Mouse (Mus musculus) liver, adult 2 months (tissue): ENCODE measurements around the gene Gcm1. TPM values are rescaled to one million over a fixed set of nuclear protein-coding genes. Genes with fewer than 3 reads are reported as not detected.

Experiments used
- DNase-seq: peaks from one replicate; pipeline ENCODE4 v3.0.0-alpha.2; 2011; ENCODE audit warnings: low read depth, low spot score; ENCODE audit errors: extremely low read depth
- H3K27ac ChIP-seq: fragments of 200-500 bp; replicated peaks from 2 replicates; pipeline ENCODE4 v1.5.1; 2012; ENCODE audit warnings: low read depth, mild to moderate bottlenecking, control low read depth, inconsistent platforms, low read length; ENCODE audit not compliant: insufficient read depth
- H3K27me3 ChIP-seq: fragments of 200-500 bp; 2 replicates; pipeline ENCODE4 v1.6.1; 2012; ENCODE audit warnings: mild to moderate bottlenecking, moderate library complexity, low read length, inconsistent platforms; ENCODE audit not compliant: control insufficient read depth, insufficient read depth
- H3K36me3 ChIP-seq: fragments of 200-500 bp; 2 replicates; pipeline ENCODE4 v1.6.1; 2012; ENCODE audit warnings: low read length, inconsistent platforms; ENCODE audit not compliant: control insufficient read depth, insufficient read depth
- H3K4me1 ChIP-seq: fragments of 200-500 bp; 2 replicates; pipeline ENCODE4 v1.6.1; 2011; ENCODE audit warnings: low read length; ENCODE audit not compliant: control insufficient read depth, insufficient read depth
- H3K4me3 ChIP-seq: fragments of 200-500 bp; 2 replicates; pipeline ENCODE4 v1.5.1; 2011; ENCODE audit warnings: low read depth, mild to moderate bottlenecking, control low read depth, low read length, moderate library complexity; ENCODE audit not compliant: insufficient read depth
- H3K79me2 ChIP-seq: fragments of 200-500 bp; 2 replicates; pipeline ENCODE4 v1.6.1; 2012; ENCODE audit warnings: inconsistent platforms, mild to moderate bottlenecking, low read length, moderate library complexity; ENCODE audit not compliant: control insufficient read depth, insufficient read depth
- H3K9ac ChIP-seq: fragments of 200-500 bp; 2 replicates; pipeline ENCODE4 v1.6.1; 2012; ENCODE audit warnings: low read depth, mild to moderate bottlenecking, control low read depth, inconsistent platforms, low read length
- CTCF ChIP-seq: fragments of 200-500 bp; IDR thresholded peaks from 2 replicates; pipeline ENCODE4 v1.5.1; 2011; ENCODE audit warnings: low read depth, low read length, control low read depth
- POLR2A ChIP-seq: fragments of 200-500 bp; IDR thresholded peaks from 2 replicates; pipeline ENCODE4 v1.6.1; 2011; ENCODE audit warnings: low read length, control low read depth; ENCODE audit not compliant: insufficient read depth; ENCODE audit errors: extremely low read depth
- WGBS: fragments of 180-500 bp; shearing (Covaris S2); methylation state at CpG from one replicate; pipeline ENCODE4 v1.1.7; 2018; 5-methylcytosine and 5-hydroxymethylcytosine counted together
- polyA plus RNA-seq: library from polyadenylated mRNA; depleted of rRNA; stranded (reverse); fragments of >200 nt; gene quantifications from 2 replicates; pipeline ENCODE4 v1.2.3, GENCODE M21; 2012
- total RNA-seq: library from RNA; depleted of rRNA; stranded (reverse); fragments of >200 nt; gene quantifications from 2 replicates; pipeline ENCODE4 v1.2.3, GENCODE M21; 2014

Gcm1 gene
- total and polyA plus RNA-seq, 2 experiments, result not detected

DNA sequence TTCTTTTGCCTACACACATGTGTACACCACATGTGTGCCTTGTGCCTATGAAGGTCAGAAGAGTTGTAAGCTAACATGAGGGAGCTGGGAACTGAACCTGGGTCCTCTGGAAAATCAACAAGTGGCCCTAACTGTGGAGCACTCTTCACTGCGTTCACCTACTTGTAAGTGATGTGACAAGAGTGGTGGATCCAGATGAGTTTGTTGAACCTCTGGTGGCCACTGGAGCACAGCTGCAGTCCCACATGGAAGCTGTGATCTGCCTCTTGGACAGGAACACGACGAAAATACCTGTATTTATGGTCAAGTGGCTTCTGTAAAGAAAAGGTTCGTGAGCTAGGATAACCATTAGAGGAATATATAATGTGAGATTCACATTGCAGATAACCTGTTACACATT, 32.6 kb downstream of the Gcm1 start:
- no peak for DNase-seq
- TF ChIP-seq POLR2A (no peak), CTCF (no peak)
- peaks cover 57% of the 10 kb centered on the region for H3K36me3 ChIP-seq
- H3K9ac ChIP-seq, result no peak overlapping the region
- 90% methylated on average over 4 of the region's 4 CpGs for WGBS
- H3K27ac ChIP-seq, result no peak overlapping the region
- H3K27me3 ChIP-seq, result no peaks in the 10 kb centered on the region
- no peaks in the 10 kb centered on the region for H3K79me2 ChIP-seq
- no peak overlapping the region for H3K4me3 ChIP-seq
- H3K4me1 ChIP-seq, result no peaks in the 10 kb centered on the region

DNA sequence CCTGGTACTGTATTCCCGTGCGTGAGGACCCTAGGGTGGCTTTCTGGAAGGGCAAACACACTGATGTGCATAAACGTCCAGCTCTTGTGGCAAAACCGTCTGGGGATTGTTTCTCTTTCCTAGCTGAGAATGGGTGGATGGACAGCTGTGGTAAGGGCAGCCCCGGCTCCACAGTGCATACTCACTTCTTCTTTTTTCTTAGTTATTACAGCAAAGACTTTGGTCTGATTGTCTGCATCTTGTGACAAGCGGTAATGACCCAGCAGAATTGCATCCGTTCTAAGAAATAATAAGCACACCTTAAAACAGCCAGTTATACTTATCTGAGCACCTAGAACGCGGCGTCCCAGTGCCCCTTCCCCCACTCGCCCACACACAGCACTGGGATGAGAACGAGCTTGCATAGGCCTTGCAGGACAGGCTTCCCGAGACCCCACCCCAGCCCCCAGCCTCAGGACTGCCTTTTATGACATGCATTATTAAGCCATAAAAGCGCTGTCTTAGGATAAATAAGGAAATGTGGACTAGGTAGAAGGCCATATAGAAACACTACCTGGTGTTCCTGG, 34.1 kb downstream of the Gcm1 start:
- whole genome bisulfite sequencing, result 87% methylated on average over 14 of the region's 14 CpGs
- Histone ChIP-seq H3K4me1 (no peaks in the 10 kb centered on the region), H3K27ac (no peak overlapping the region), H3K27me3 (no peaks in the 10 kb centered on the region), H3K36me3 (peaks cover 69% of the 10 kb centered on the region), H3K4me3 (no peak overlapping the region), H3K79me2 (no peaks in the 10 kb centered on the region), H3K9ac (no peak overlapping the region)
- no peak for TF ChIP-seq POLR2A
- TF ChIP-seq CTCF, result no peak
- DNase-seq, result no peak

DNA sequence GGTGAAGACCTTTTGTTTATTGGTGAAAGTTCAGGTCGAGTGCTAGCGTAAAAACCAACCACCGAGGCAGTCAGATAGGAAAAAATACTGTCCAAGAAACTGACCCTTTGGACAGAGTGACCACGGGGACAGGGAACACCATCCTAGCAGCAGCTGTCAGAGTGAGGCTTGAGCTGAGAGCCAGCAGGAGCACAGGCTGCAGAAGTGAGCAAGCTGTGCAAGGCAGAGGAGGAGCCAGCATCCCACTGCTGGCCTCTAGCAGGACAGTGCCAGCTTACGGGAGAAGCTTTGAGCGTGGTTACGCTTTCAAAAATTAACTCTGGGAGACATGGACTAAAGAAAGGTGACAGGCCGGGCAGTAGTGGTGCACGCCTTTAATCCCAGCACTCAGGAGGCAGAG, 36.0 kb downstream of the Gcm1 start:
- 80% methylated on average over 9 of the region's 9 CpGs for WGBS
- TF ChIP-seq POLR2A (no peak), CTCF (no peak)
- Histone ChIP-seq H3K27ac (no peak overlapping the region), H3K4me1 (no peaks in the 10 kb centered on the region), H3K4me3 (no peak overlapping the region), H3K27me3 (no peaks in the 10 kb centered on the region), H3K36me3 (peaks cover 71% of the 10 kb centered on the region), H3K9ac (no peak overlapping the region), H3K79me2 (no peaks in the 10 kb centered on the region)
- DNase-seq, result no peak

DNA sequence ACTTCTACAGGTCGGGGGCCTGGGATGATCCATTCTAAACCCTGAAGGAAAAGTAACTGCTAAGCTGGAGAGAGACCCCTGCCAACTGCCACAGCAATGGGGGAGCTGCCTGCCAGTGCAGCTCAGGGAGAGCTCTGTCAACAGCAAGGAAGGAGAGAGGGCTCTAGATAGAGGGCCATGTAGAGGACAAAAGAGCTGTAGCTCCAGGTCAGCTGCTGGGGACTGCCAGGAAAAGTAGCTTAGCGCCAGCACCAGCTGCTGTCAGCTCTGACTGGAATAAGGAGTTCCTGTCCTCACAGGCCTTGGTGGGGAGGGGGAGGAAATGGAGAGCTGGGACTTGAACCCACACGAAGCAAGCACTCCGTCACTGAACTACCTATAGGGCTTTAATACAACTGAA, 36.8 kb downstream of the Gcm1 start:
- H3K9ac ChIP-seq, result no peak overlapping the region
- H3K27me3 ChIP-seq, result no peaks in the 10 kb centered on the region
- no peak for DNase-seq
- H3K27ac ChIP-seq, result no peak overlapping the region
- H3K4me3 ChIP-seq, result no peak overlapping the region
- H3K79me2 ChIP-seq, result peaks cover 2% of the 10 kb centered on the region; the same call in 1 of the 2 replicates
- H3K36me3 ChIP-seq, result peaks cover 73% of the 10 kb centered on the region
- H3K4me1 ChIP-seq, result no peaks in the 10 kb centered on the region
- no peak for TF ChIP-seq CTCF
- TF ChIP-seq POLR2A, result no peak
- 85% methylated on average over 4 of the region's 4 CpGs for WGBS

DNA sequence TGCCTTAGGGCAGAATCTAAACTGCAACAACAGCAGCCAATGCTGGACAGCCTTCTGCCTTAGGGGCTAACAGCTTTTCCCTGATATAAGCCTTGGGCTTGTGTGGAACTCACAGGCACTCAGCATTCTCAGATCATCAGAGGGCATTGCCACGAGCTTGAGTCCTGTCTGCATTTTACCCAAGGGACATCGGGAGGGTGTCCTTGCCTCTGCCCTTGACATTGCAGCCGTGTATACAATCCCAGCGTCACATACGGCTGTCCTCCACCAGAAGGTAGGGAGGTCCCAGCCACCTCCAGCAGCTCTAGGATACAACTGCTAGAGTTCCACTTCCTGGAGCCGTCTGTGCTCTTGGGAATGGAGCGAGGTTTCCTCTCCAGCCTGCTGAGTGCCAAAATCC, 37.2 kb downstream of the Gcm1 start:
- H3K4me3 ChIP-seq, result no peak overlapping the region
- H3K27ac ChIP-seq, result no peak overlapping the region
- peaks cover 2% of the 10 kb centered on the region; the same call in 1 of the 2 replicates for H3K79me2 ChIP-seq
- no peak overlapping the region for H3K9ac ChIP-seq
- H3K27me3 ChIP-seq, result no peaks in the 10 kb centered on the region
- no peaks in the 10 kb centered on the region for H3K4me1 ChIP-seq
- TF ChIP-seq POLR2A (no peak), CTCF (no peak)
- peaks cover 72% of the 10 kb centered on the region for H3K36me3 ChIP-seq
- DNase-seq, result no peak
- 84% methylated on average over 7 of the region's 7 CpGs for WGBS

DNA sequence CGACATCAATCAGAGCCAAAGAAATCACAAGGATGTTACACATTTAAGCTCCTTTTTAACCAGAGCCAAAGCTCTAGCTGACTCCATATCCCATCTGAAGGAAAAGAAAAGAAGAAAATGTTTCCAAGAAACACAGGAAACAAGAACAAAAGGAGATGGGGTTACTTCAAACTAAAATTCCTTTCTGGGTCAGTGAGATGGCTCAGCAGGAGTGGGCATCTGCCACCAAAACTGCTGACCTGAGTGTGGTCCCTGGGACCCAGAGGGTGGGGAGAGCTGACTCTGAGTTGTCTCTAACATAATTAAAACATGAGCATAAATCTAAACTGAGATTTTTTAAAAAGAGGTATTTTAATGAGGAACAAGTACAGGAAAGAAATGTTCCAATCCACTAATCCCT, 38.2 kb downstream of the Gcm1 start:
- H3K79me2 ChIP-seq, result peaks cover 2% of the 10 kb centered on the region; the same call in 1 of the 2 replicates
- H3K36me3 ChIP-seq, result peaks cover 71% of the 10 kb centered on the region
- WGBS, result 80% methylated on average over 1 of the region's 1 CpGs

More for the DNA sequence above, 38.2 kb downstream of the Gcm1 start:
- TF ChIP-seq POLR2A, result no peak
- TF ChIP-seq CTCF, result no peak
- Histone ChIP-seq H3K9ac (no peak overlapping the region), H3K4me1 (no peaks in the 10 kb centered on the region), H3K4me3 (no peak overlapping the region), H3K27ac (no peak overlapping the region), H3K27me3 (no peaks in the 10 kb centered on the region)
- DNase-seq, result no peak
